Mouse (Mus musculus): ENCODE measurements around the gene Uri1. TPM values are rescaled to one million over a fixed set of nuclear protein-coding genes. Genes with fewer than 3 reads are reported as not detected.

Gene Uri1
- polyA plus RNA-seq, 1 experiment from 2014 or later: 33.6 TPM

GRCm38 (mm10) chr7:38055996-38056395 is 32.6 kb upstream of the Uri1 start:
- H3K4me2 ChIP-seq (ENCODE audit: low read length): no peak overlapping the region
- H3K36me3 ChIP-seq (ENCODE audit: control insufficient read depth, insufficient read depth, low read length): no peaks in the 10 kb centered on the region
- no peak overlapping the region for H3K4me3 ChIP-seq (ENCODE audit: control insufficient read depth in 1 of 2, insufficient read depth in 1 of 2, low read depth in 1 of 2, low read length in 2 of 2)
- H3K27ac ChIP-seq (replicated peaks in 1 of 2; ENCODE audit: control insufficient read depth in 1 of 2, insufficient read depth in 1 of 2, low read depth in 2 of 2, low read length in 2 of 2): no peak overlapping the region
- no peaks in the 10 kb centered on the region for H3K27me3 ChIP-seq (ENCODE audit: control insufficient read depth, insufficient read depth, low read length)
- no peak for ATAC-seq (ENCODE audit: insufficient number of reproducible peaks, insufficient read depth, low FRiP score, low read depth)
- H3K4me1 ChIP-seq (ENCODE audit: control insufficient read depth in 2 of 2, insufficient read depth in 2 of 2, low read length in 2 of 2): peaks cover 0 to 10% of the 10 kb centered on the region in 2 experiments
- H3K9me3 ChIP-seq (ENCODE audit: control insufficient read depth, low read length): no peaks in the 10 kb centered on the region
- WGBS: 66% methylated on average over 2 of the region's 2 CpGs
- no peak overlapping the region for H3K9ac ChIP-seq (ENCODE audit: low read length)

DNA sequence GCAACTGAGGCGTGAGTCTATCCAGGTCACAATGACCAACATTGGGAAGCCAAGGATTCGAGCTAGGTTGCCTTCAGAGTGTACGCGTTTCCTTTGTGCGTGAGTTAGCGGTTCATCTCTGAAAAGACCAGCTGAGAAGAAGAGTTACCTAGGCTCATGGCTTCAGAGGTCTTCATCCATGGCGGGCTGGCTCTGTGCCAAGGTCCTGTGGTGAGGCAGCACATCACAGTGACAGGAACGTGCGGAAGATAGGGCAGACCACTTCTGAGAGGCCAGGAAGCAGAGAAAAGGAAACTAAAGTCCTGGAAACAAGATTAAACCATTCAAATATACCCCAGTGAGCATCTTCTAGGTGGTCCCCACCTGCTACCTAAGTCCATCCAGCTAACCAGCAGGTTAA is 30.9 kb upstream of the Uri1 start:
- WGBS: 80% methylated on average over 9 of the region's 9 CpGs
- Histone ChIP-seq H3K4me2 (ENCODE audit: low read length) (no peak overlapping the region), H3K4me1 (ENCODE audit: control insufficient read depth in 2 of 2, insufficient read depth in 2 of 2, low read length in 2 of 2) (peaks cover 0 to 8% of the 10 kb centered on the region in 2 experiments), H3K27me3 (ENCODE audit: control insufficient read depth, insufficient read depth, low read length) (no peaks in the 10 kb centered on the region), H3K9me3 (ENCODE audit: control insufficient read depth, low read length) (no peaks in the 10 kb centered on the region), H3K36me3 (ENCODE audit: control insufficient read depth, insufficient read depth, low read length) (no peaks in the 10 kb centered on the region), H3K4me3 (ENCODE audit: control insufficient read depth in 1 of 2, insufficient read depth in 1 of 2, low read depth in 1 of 2, low read length in 2 of 2) (no peak overlapping the region), H3K27ac (replicated peaks in 1 of 2; ENCODE audit: control insufficient read depth in 1 of 2, insufficient read depth in 1 of 2, low read depth in 2 of 2, low read length in 2 of 2) (no peak overlapping the region), H3K9ac (ENCODE audit: low read length) (no peak overlapping the region)
- ATAC-seq (ENCODE audit: insufficient number of reproducible peaks, insufficient read depth, low FRiP score, low read depth): no peak

DNA sequence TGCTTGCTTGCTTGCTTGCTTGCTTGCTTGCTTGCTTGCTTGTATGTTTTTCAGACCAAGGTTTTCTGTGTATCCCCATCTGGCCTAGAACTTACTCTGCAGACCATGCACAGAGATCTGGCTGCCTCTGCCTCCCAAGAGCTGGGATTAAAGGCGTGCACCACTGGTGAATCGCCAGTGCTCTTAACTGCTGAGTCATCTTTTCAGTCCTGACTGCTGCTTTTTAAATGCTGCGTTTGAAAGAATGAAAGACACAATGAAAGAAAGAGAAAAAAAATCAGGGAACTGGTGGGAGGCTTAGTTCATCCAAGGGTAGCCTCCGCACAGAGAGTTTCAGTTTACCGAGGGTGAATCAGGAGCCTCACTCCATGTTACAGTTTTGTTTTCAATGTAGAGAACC is 23.9 kb upstream of the Uri1 start:
- H3K9me3 ChIP-seq (ENCODE audit: control insufficient read depth, low read length): no peaks in the 10 kb centered on the region
- 72% methylated on average over 5 of the region's 5 CpGs for WGBS
- no peak overlapping the region for H3K9ac ChIP-seq (ENCODE audit: low read length)
- H3K4me3 ChIP-seq (ENCODE audit: control insufficient read depth in 1 of 2, insufficient read depth in 1 of 2, low read depth in 1 of 2, low read length in 2 of 2): no peak overlapping the region
- H3K27me3 ChIP-seq (ENCODE audit: control insufficient read depth, insufficient read depth, low read length): no peaks in the 10 kb centered on the region
- ATAC-seq (ENCODE audit: insufficient number of reproducible peaks, insufficient read depth, low FRiP score, low read depth): no peak
- H3K4me2 ChIP-seq (ENCODE audit: low read length): no peak overlapping the region
- no peaks in the 10 kb centered on the region for H3K36me3 ChIP-seq (ENCODE audit: control insufficient read depth, insufficient read depth, low read length)
- H3K4me1 ChIP-seq (ENCODE audit: control insufficient read depth in 2 of 2, insufficient read depth in 2 of 2, low read length in 2 of 2): no peaks in the 10 kb centered on the region
- H3K27ac ChIP-seq (replicated peaks in 1 of 2; ENCODE audit: control insufficient read depth in 1 of 2, insufficient read depth in 1 of 2, low read depth in 2 of 2, low read length in 2 of 2): no peak overlapping the region

DNA sequence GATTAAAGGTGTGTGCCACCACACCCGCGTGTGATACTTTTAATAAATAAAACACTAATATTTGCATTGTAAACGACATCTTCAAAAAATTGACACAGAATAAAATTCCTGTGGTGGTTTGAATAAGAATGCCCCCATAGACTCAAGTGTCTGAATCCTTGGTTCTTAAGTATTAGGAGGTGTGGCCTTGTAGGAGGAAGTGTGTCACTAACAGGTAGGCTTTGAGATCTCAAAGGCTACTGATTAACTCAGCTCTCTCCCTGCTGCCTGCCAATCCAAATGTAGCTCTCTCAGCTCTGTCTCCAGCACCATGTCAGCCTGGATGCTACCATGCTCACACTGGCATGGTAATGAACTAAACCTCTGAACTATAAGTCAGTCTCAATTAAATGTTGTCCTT is 17.9 kb upstream of the Uri1 start:
- H3K27me3 ChIP-seq (ENCODE audit: control insufficient read depth, insufficient read depth, low read length): no peaks in the 10 kb centered on the region
- no peaks in the 10 kb centered on the region for H3K9me3 ChIP-seq (ENCODE audit: control insufficient read depth, low read length)
- no peak overlapping the region for H3K27ac ChIP-seq (replicated peaks in 1 of 2; ENCODE audit: control insufficient read depth in 1 of 2, insufficient read depth in 1 of 2, low read depth in 2 of 2, low read length in 2 of 2)
- H3K4me1 ChIP-seq (ENCODE audit: control insufficient read depth in 2 of 2, insufficient read depth in 2 of 2, low read length in 2 of 2): no peaks in the 10 kb centered on the region
- no peak for ATAC-seq (ENCODE audit: insufficient number of reproducible peaks, insufficient read depth, low FRiP score, low read depth)
- no peaks in the 10 kb centered on the region for H3K36me3 ChIP-seq (ENCODE audit: control insufficient read depth, insufficient read depth, low read length)
- no peak overlapping the region for H3K4me3 ChIP-seq (ENCODE audit: control insufficient read depth in 1 of 2, insufficient read depth in 1 of 2, low read depth in 1 of 2, low read length in 2 of 2)
- WGBS: 78% methylated on average over 3 of the region's 3 CpGs
- H3K4me2 ChIP-seq (ENCODE audit: low read length): no peak overlapping the region
- H3K9ac ChIP-seq (ENCODE audit: low read length): no peak overlapping the region

DNA sequence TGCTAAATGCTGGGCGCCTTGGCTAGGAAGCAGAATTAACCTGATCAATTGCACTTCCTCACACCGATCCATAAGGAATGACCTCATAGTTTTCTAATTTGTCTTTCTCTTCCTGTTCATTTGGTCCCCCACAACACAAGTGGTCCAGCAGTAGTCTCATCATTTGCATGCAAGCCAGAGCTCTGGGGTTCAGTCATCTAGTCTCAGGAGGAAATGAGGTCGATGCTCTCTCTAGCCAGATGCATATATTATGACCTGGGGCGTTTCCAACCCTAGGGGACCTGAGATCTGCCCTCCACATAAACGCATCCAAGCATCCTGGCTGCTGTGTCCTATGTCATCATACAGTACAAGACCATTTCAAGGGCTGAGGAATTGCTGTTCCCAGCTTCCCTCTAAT is 14.2 kb upstream of the Uri1 start:
- H3K27ac ChIP-seq (replicated peaks in 1 of 2; ENCODE audit: control insufficient read depth in 1 of 2, insufficient read depth in 1 of 2, low read depth in 2 of 2, low read length in 2 of 2): no peak overlapping the region
- WGBS: 77% methylated on average over 5 of the region's 5 CpGs
- H3K9ac ChIP-seq (ENCODE audit: low read length): no peak overlapping the region
- ATAC-seq (ENCODE audit: insufficient number of reproducible peaks, insufficient read depth, low FRiP score, low read depth): no peak
- no peak overlapping the region for H3K4me2 ChIP-seq (ENCODE audit: low read length)
- no peaks in the 10 kb centered on the region for H3K4me1 ChIP-seq (ENCODE audit: control insufficient read depth in 2 of 2, insufficient read depth in 2 of 2, low read length in 2 of 2)
- no peaks in the 10 kb centered on the region for H3K36me3 ChIP-seq (ENCODE audit: control insufficient read depth, insufficient read depth, low read length)
- H3K27me3 ChIP-seq (ENCODE audit: control insufficient read depth, insufficient read depth, low read length): no peaks in the 10 kb centered on the region
- no peak overlapping the region for H3K4me3 ChIP-seq (ENCODE audit: control insufficient read depth in 1 of 2, insufficient read depth in 1 of 2, low read depth in 1 of 2, low read length in 2 of 2)
- H3K9me3 ChIP-seq (ENCODE audit: control insufficient read depth, low read length): no peaks in the 10 kb centered on the region

GRCm38 (mm10) chr7:38031183-38031582 is 7.8 kb upstream of the Uri1 start:
- Histone ChIP-seq H3K36me3 (ENCODE audit: control insufficient read depth, insufficient read depth, low read length) (no peaks in the 10 kb centered on the region), H3K27me3 (ENCODE audit: control insufficient read depth, insufficient read depth, low read length) (no peaks in the 10 kb centered on the region), H3K27ac (replicated peaks in 1 of 2; ENCODE audit: control insufficient read depth in 1 of 2, insufficient read depth in 1 of 2, low read depth in 2 of 2, low read length in 2 of 2) (no peak overlapping the region), H3K4me3 (ENCODE audit: control insufficient read depth in 1 of 2, insufficient read depth in 1 of 2, low read depth in 1 of 2, low read length in 2 of 2) (no peak overlapping the region), H3K4me2 (ENCODE audit: low read length) (no peak overlapping the region), H3K4me1 (ENCODE audit: control insufficient read depth in 2 of 2, insufficient read depth in 2 of 2, low read length in 2 of 2) (no peaks in the 10 kb centered on the region), H3K9ac (ENCODE audit: low read length) (no peak overlapping the region), H3K9me3 (ENCODE audit: control insufficient read depth, low read length) (no peaks in the 10 kb centered on the region)
- ATAC-seq (ENCODE audit: insufficient number of reproducible peaks, insufficient read depth, low FRiP score, low read depth): no peak
- 80% methylated on average over 4 of the region's 4 CpGs for WGBS

GRCm38 (mm10) chr7:38030606-38031005 is 7.3 kb upstream of the Uri1 start:
- Histone ChIP-seq H3K27ac (replicated peaks in 1 of 2; ENCODE audit: control insufficient read depth in 1 of 2, insufficient read depth in 1 of 2, low read depth in 2 of 2, low read length in 2 of 2) (no peak overlapping the region), H3K9me3 (ENCODE audit: control insufficient read depth, low read length) (no peaks in the 10 kb centered on the region), H3K4me3 (ENCODE audit: control insufficient read depth in 1 of 2, insufficient read depth in 1 of 2, low read depth in 1 of 2, low read length in 2 of 2) (no peak overlapping the region), H3K9ac (ENCODE audit: low read length) (no peak overlapping the region), H3K4me1 (ENCODE audit: control insufficient read depth in 2 of 2, insufficient read depth in 2 of 2, low read length in 2 of 2) (no peaks in the 10 kb centered on the region), H3K36me3 (ENCODE audit: control insufficient read depth, insufficient read depth, low read length) (no peaks in the 10 kb centered on the region), H3K27me3 (ENCODE audit: control insufficient read depth, insufficient read depth, low read length) (no peaks in the 10 kb centered on the region), H3K4me2 (ENCODE audit: low read length) (no peak overlapping the region)
- 24% methylated on average over 6 of the region's 6 CpGs for WGBS
- no peak for ATAC-seq (ENCODE audit: insufficient number of reproducible peaks, insufficient read depth, low FRiP score, low read depth)

DNA sequence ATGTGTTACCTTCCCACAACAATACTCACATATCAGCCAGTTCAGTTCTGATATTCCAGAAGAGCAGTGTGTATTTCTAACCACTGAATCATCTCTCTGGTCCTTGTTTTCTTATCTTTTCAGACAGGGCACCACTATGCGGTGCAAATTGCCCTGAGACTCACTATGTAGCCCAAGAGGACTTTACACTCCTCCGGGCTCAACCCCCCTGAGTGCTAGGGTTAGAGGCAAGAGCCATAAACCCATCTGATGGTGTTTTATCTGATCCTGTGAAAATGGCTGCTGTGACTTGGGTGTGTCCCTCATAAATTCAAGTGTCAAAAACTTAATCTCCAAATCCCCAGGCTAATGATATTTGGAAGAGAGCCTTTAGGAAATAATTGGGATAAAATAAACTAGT is 6.6 kb upstream of the Uri1 start:
- Histone ChIP-seq H3K27ac (replicated peaks in 1 of 2; ENCODE audit: control insufficient read depth in 1 of 2, insufficient read depth in 1 of 2, low read depth in 2 of 2, low read length in 2 of 2) (no peak overlapping the region), H3K9ac (ENCODE audit: low read length) (no peak overlapping the region), H3K36me3 (ENCODE audit: control insufficient read depth, insufficient read depth, low read length) (no peaks in the 10 kb centered on the region), H3K4me1 (ENCODE audit: control insufficient read depth in 2 of 2, insufficient read depth in 2 of 2, low read length in 2 of 2) (no peaks in the 10 kb centered on the region), H3K27me3 (ENCODE audit: control insufficient read depth, insufficient read depth, low read length) (no peaks in the 10 kb centered on the region), H3K4me2 (ENCODE audit: low read length) (no peak overlapping the region), H3K4me3 (ENCODE audit: control insufficient read depth in 1 of 2, insufficient read depth in 1 of 2, low read depth in 1 of 2, low read length in 2 of 2) (no peak overlapping the region), H3K9me3 (ENCODE audit: control insufficient read depth, low read length) (no peaks in the 10 kb centered on the region)
- 35% methylated on average over 2 of the region's 2 CpGs for WGBS
- no peak for ATAC-seq (ENCODE audit: insufficient number of reproducible peaks, insufficient read depth, low FRiP score, low read depth)

All from heart, embryonic 14.5 days (tissue).